Mouse (Mus musculus) neutrophil, adult 5-6 weeks (primary cell): Measurements from ENCODE around the gene Med11. TPM values are rescaled to one million over a fixed set of nuclear protein-coding genes. Genes with fewer than 3 reads are reported as not detected.
A peak's percentile ranks its signal among the peaks of the same experiment; 100 is the strongest.

Experiments
- ATAC-seq: fragments of 151-379, 151-347 bp; 2 replicates; pipeline ENCODE4 v1.8.0; 2017; ENCODE audit warnings: mild to moderate bottlenecking, moderate TSS enrichment; ENCODE audit not compliant: insufficient number of reproducible peaks, poor library complexity, low FRiP score, severe bottlenecking; ENCODE audit errors: extremely low read depth
- total RNA-seq: library from RNA; stranded (forward); fragments of 200-1000 nt; gene quantifications from 2 replicates; pipeline ENCODE4 v1.2.3, GENCODE M21; 2017

Gene Med11
- total RNA-seq, 1 experiment from 2014 or later: 46.3 TPM

DNA sequence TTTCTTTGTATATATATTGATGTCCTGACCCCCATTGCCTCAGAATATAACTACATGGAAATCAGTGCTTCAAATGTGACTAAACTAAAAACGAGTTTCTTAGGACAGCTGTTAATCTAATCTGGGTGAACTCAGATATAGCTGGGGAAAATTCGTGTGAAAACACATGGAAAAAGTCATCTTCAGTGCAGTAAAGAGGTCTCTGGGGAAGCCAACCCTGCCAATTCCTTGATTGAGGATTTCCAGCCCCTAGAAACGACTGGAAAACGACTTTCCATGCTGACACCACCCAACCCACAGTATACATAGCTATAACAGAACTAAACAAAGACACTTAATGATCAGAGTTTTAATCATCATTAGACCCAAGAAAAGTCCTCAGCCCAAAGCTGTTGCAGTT is 36.1 kb downstream of the Med11 start:
- ATAC-seq: no peak

DNA sequence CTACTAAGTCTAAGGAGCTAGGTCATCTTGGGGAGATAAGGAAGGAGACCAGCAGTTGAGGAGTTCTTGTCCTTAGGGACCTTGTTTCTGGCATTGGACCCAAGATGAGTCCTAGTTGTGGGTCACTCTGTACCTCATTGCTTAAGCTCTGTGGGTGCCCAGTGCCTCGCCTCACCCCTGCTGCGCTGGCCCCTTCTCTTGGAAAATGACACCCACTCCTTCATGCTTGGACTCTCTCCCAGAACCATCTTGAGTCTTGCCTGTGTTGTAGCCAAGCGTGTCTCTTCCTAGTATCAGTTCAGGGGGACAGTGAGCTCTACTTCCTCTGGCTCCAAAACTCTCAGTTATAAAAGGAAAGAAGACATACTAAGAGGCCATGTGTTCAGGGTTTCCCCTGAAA is 37.4 kb downstream of the Med11 start:
- ATAC-seq: no peak

GRCm38 (mm10) chr11:70489684-70490083 is 38.0 kb downstream of the Med11 start:
- no peak for ATAC-seq

GRCm38 (mm10) chr11:70499566-70500475 is 48.1 kb downstream of the Med11 start:
- ATAC-seq: 0 out of 2 replicates have a peak, but pooled peaks have one; percentile 13

DNA sequence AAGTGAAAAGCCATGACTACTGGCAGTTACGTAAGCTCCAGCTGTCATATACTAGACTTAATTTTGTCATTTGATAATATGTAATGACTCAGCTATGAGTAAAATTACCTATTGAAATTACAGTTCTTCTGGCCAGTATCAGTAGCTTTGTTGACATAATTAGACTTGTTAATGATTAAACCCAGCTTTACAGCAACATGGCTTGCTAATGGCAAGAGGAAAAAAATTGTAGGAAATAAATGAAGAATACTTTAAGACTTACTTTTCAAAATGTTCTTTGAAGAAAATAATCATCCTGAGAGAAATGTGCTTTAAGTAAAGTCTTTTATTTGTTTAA is 48.7 kb downstream of the Med11 start:
- no peak for ATAC-seq

- ATAC-seq: no peak
Observed at GRCm38 (mm10) chr11:70502018-70502417, 50.3 kb downstream of the Med11 start.

Other genes with a start within 250 kb of the Med11 start
- gene Slc16a11, start 239.2 kb upstream of the Med11 start, total RNA-seq: 1.4 and 2.7 TPM in 2 replicates
- gene Slc16a13, start 230.9 kb upstream of the Med11 start, total RNA-seq: 1.5 and 2.1 TPM in 2 replicates
- 0.12 TPM in 1 of 2 replicates, not detected in the other for gene Bcl6b, start 222.1 kb upstream of the Med11 start, total RNA-seq
- 21.9 and 26.8 TPM in 2 replicates for gene 0610010K14Rik, start 214.0 kb upstream of the Med11 start, total RNA-seq
- 0.47 and 0.86 TPM in 2 replicates for gene Gm21988, start 212.1 kb upstream of the Med11 start, total RNA-seq
- 60.4 and 69.0 TPM in 2 replicates for gene Rnasek, start 212.1 kb upstream of the Med11 start, total RNA-seq
- gene Alox12, start 196.6 kb upstream of the Med11 start, total RNA-seq: 9.6 and 10.5 TPM in 2 replicates
- 0.35 and 2.0 TPM in 2 replicates for gene Alox12e, start 129.3 kb upstream of the Med11 start, total RNA-seq
- 4.5 and 7.1 TPM in 2 replicates for gene Alox15, start 99.9 kb upstream of the Med11 start, total RNA-seq
- gene Pelp1, start 41.9 kb upstream of the Med11 start, total RNA-seq: 4.9 and 5.5 TPM in 2 replicates
- gene Arrb2, start 19.3 kb upstream of the Med11 start, total RNA-seq: 278 and 300 TPM in 2 replicates
- 0.37 and 0.58 TPM in 2 replicates for gene Zmynd15, start 7.5 kb downstream of the Med11 start, total RNA-seq
- 0.74 TPM in 1 of 2 replicates, not detected in the other for gene Cxcl16, start 8.1 kb downstream of the Med11 start, total RNA-seq
- gene Tm4sf5, start 53.3 kb downstream of the Med11 start, total RNA-seq: not detected in 2 replicates
- not detected in 2 replicates for gene Vmo1, start 62.7 kb downstream of the Med11 start, total RNA-seq
- not detected in 2 replicates for gene Gltpd2, start 67.3 kb downstream of the Med11 start, total RNA-seq
- gene Psmb6, start 73.4 kb downstream of the Med11 start, total RNA-seq: 124 and 133 TPM in 2 replicates
- not detected in 2 replicates for gene Gm40193, start 81.0 kb downstream of the Med11 start, total RNA-seq
- gene Pld2, start 88.1 kb downstream of the Med11 start, total RNA-seq: 0.86 and 4.3 TPM in 2 replicates
- 21.8 and 23.1 TPM in 2 replicates for gene Mink1, start 111.0 kb downstream of the Med11 start, total RNA-seq
- not detected in 2 replicates for gene 4930544D05Rik, start 163.9 kb downstream of the Med11 start, total RNA-seq
- 1.7 TPM in 1 of 2 replicates, not detected in the other for gene Chrne, start 167.3 kb downstream of the Med11 start, total RNA-seq
- 1.4 and 1.7 TPM in 2 replicates for gene Gp1ba, start 187.2 kb downstream of the Med11 start, total RNA-seq
- 261 and 283 TPM in 2 replicates for gene Rnf167, start 195.3 kb downstream of the Med11 start, total RNA-seq
- 75.8 and 82.8 TPM in 2 replicates for gene Slc25a11, start 195.6 kb downstream of the Med11 start, total RNA-seq
- gene Pfn1, start 202.7 kb downstream of the Med11 start, total RNA-seq: 683 and 728 TPM in 2 replicates
- gene Eno3, start 205.3 kb downstream of the Med11 start, total RNA-seq: 16.7 and 21.2 TPM in 2 replicates
- gene Spag7, start 217.5 kb downstream of the Med11 start, total RNA-seq: 49.2 and 55.3 TPM in 2 replicates
- 24.1 and 36.1 TPM in 2 replicates for gene Camta2, start 236.2 kb downstream of the Med11 start, total RNA-seq
- 0.37 TPM in 1 of 2 replicates, not detected in the other for gene Inca1, start 248.2 kb downstream of the Med11 start, total RNA-seq
- 27.6 and 28.0 TPM in 2 replicates for gene Kif1c, start 248.6 kb downstream of the Med11 start, total RNA-seq